Mouse (Mus musculus) hindbrain, embryonic 15.5 days (tissue): Measurements from ENCODE around the gene Tldc1. TPM values are rescaled to one million over a fixed set of nuclear protein-coding genes. Genes with fewer than 3 reads are reported as not detected.

Experiments
- ATAC-seq: fragments of 200-750 bp; cut with Nextera tagmentation; 2 replicates; pipeline ENCODE4 v1.8.0; 2017; ENCODE audit warnings: low read depth, moderate number of reproducible peaks, moderate TSS enrichment; ENCODE audit not compliant: low FRiP score
- H3K27ac ChIP-seq: fragments of 300-500 bp; sonication (generic); replicated peaks from 2 replicates; pipeline ENCODE4 v1.5.1; 2015; ENCODE audit warnings: mild to moderate bottlenecking, inconsistent platforms
- H3K27me3 ChIP-seq: fragments of 300-500 bp; sonication (generic); 2 replicates; pipeline ENCODE4 v1.6.1; 2015; ENCODE audit warnings: control low read depth, inconsistent platforms
- H3K36me3 ChIP-seq: fragments of 300-500 bp; sonication (generic); 2 replicates; pipeline ENCODE4 v1.6.1; 2015; ENCODE audit warnings: control low read depth, inconsistent platforms
- H3K4me1 ChIP-seq: fragments of 300-500 bp; sonication (generic); replicated peaks from 2 replicates; pipeline ENCODE4 v1.6.1; 2015; ENCODE audit warnings: control low read depth, inconsistent platforms
- H3K4me2 ChIP-seq: fragments of 300-500 bp; sonication (generic); 2 replicates; pipeline ENCODE4 v1.6.1; 2015; ENCODE audit warnings: moderate library complexity, mild to moderate bottlenecking, inconsistent platforms
- H3K4me3 ChIP-seq: fragments of 300-500 bp; sonication (generic); 2 replicates; pipeline ENCODE4 v1.5.1; 2015; ENCODE audit warnings: mild to moderate bottlenecking, inconsistent platforms
- H3K9ac ChIP-seq: fragments of 300-500 bp; sonication (generic); 2 replicates; pipeline ENCODE4 v1.6.1; 2015; ENCODE audit warnings: inconsistent platforms
- H3K9me3 ChIP-seq: fragments of 300-500 bp; sonication (generic); 2 replicates; pipeline ENCODE4 v1.6.1; 2016; ENCODE audit warnings: control low read depth, inconsistent platforms
- WGBS: fragments of 180-500 bp; shearing (Covaris S2); methylation state at CpG from one replicate; pipeline ENCODE4 v1.1.7; 2015; 5-methylcytosine and 5-hydroxymethylcytosine counted together
- polyA plus RNA-seq: library from polyadenylated mRNA; unstranded; fragments of >200 nt; fragmentation: Nextera tagmentation; extraction: Ambion mirVana; gene quantifications from 2 replicates; pipeline ENCODE4 v1.2.1, GENCODE M21; 2015

The Tldc1 gene
- polyA plus RNA-seq, 1 experiment from 2014 or later, result 13.2 TPM

GRCm38 (mm10) chr8:119732072-119732471 lies 46.1 kb downstream of the Tldc1 start:
- H3K36me3 ChIP-seq, result no peaks in the 10 kb centered on the region
- WGBS, result 74% methylated on average over 13 of the region's 13 CpGs
- H3K9me3 ChIP-seq, result no peaks in the 10 kb centered on the region
- H3K27me3 ChIP-seq, result no peaks in the 10 kb centered on the region
- ATAC-seq, result no peak
- H3K27ac ChIP-seq, result no peak overlapping the region
- H3K9ac ChIP-seq, result no peak overlapping the region
- no peak overlapping the region for H3K4me3 ChIP-seq
- H3K4me2 ChIP-seq, result no peak overlapping the region
- H3K4me1 ChIP-seq, result no peaks in the 10 kb centered on the region

GRCm38 (mm10) chr8:119728351-119728895 lies 49.8 kb downstream of the Tldc1 start:
- Histone ChIP-seq H3K4me1 (no peaks in the 10 kb centered on the region), H3K9me3 (no peaks in the 10 kb centered on the region), H3K27ac (no peak overlapping the region), H3K36me3 (no peaks in the 10 kb centered on the region), H3K27me3 (no peaks in the 10 kb centered on the region), H3K9ac (no peak overlapping the region), H3K4me2 (no peak overlapping the region), H3K4me3 (no peak overlapping the region)
- no peak for ATAC-seq
- 88% methylated on average over 8 of the region's 8 CpGs for WGBS

GRCm38 (mm10) chr8:119727093-119727492 lies 51.1 kb downstream of the Tldc1 start:
- no peaks in the 10 kb centered on the region for H3K4me1 ChIP-seq
- no peak overlapping the region for H3K9ac ChIP-seq
- no peak for ATAC-seq
- no peaks in the 10 kb centered on the region for H3K9me3 ChIP-seq
- H3K4me3 ChIP-seq, result no peak overlapping the region
- no peaks in the 10 kb centered on the region for H3K36me3 ChIP-seq
- H3K27me3 ChIP-seq, result no peaks in the 10 kb centered on the region
- H3K27ac ChIP-seq, result no peak overlapping the region
- H3K4me2 ChIP-seq, result no peak overlapping the region
- WGBS, result 91% methylated on average over 8 of the region's 8 CpGs

GRCm38 (mm10) chr8:119724596-119724995 lies 53.6 kb downstream of the Tldc1 start:
- no peak for ATAC-seq
- Histone ChIP-seq H3K27ac (no peak overlapping the region), H3K36me3 (no peaks in the 10 kb centered on the region), H3K4me3 (no peak overlapping the region), H3K9ac (no peak overlapping the region), H3K27me3 (no peaks in the 10 kb centered on the region), H3K9me3 (no peaks in the 10 kb centered on the region), H3K4me1 (no peaks in the 10 kb centered on the region), H3K4me2 (no peak overlapping the region)
- WGBS, result 85% methylated on average over 6 of the region's 6 CpGs

- no peak for ATAC-seq
- no peaks in the 10 kb centered on the region; the same call in 1 of the 2 replicates for H3K4me1 ChIP-seq
- H3K9me3 ChIP-seq, result no peaks in the 10 kb centered on the region
- H3K27ac ChIP-seq, result no peak overlapping the region
- no peaks in the 10 kb centered on the region for H3K36me3 ChIP-seq
- WGBS, result 78% methylated on average over 4 of the region's 4 CpGs
- no peak overlapping the region for H3K4me3 ChIP-seq
- H3K4me2 ChIP-seq, result no peak overlapping the region
- H3K9ac ChIP-seq, result no peak overlapping the region
- no peaks in the 10 kb centered on the region for H3K27me3 ChIP-seq
Measured at GRCm38 (mm10) chr8:119723676-119724075, 54.5 kb downstream of the Tldc1 start.

- no peaks in the 10 kb centered on the region for H3K36me3 ChIP-seq
- H3K9me3 ChIP-seq, result no peaks in the 10 kb centered on the region
- no peak overlapping the region for H3K4me2 ChIP-seq
- H3K4me1 ChIP-seq, result no peaks in the 10 kb centered on the region; the same call in 1 of the 2 replicates
- no peaks in the 10 kb centered on the region for H3K27me3 ChIP-seq
- ATAC-seq, result no peak
- no peak overlapping the region for H3K9ac ChIP-seq
- H3K27ac ChIP-seq, result no peak overlapping the region
- no peak overlapping the region for H3K4me3 ChIP-seq
- WGBS, result 53% methylated on average over 6 of the region's 6 CpGs
Measured at GRCm38 (mm10) chr8:119722348-119722747, 55.9 kb downstream of the Tldc1 start.

GRCm38 (mm10) chr8:119719011-119719501 lies 59.2 kb downstream of the Tldc1 start:
- H3K4me2 ChIP-seq, result no peak overlapping the region
- H3K27me3 ChIP-seq, result no peaks in the 10 kb centered on the region
- H3K4me1 ChIP-seq, result peaks cover 2% of the 10 kb centered on the region; the same call in 1 of the 2 replicates
- H3K9me3 ChIP-seq, result no peaks in the 10 kb centered on the region
- no peak overlapping the region for H3K27ac ChIP-seq
- H3K4me3 ChIP-seq, result no peak overlapping the region
- H3K36me3 ChIP-seq, result no peaks in the 10 kb centered on the region
- ATAC-seq, result no peak
- no peak overlapping the region for H3K9ac ChIP-seq
- 40% methylated on average over 12 of the region's 12 CpGs for WGBS

- Histone ChIP-seq H3K4me3 (no peak overlapping the region), H3K9ac (no peak overlapping the region), H3K4me1 (peaks cover 2% of the 10 kb centered on the region; the same call in 1 of the 2 replicates), H3K27me3 (no peaks in the 10 kb centered on the region), H3K36me3 (no peaks in the 10 kb centered on the region), H3K9me3 (no peaks in the 10 kb centered on the region), H3K4me2 (no peak overlapping the region), H3K27ac (no peak overlapping the region)
- ATAC-seq, result no peak
- 62% methylated on average over 9 of the region's 9 CpGs for WGBS
Measured at GRCm38 (mm10) chr8:119717765-119718164, 60.5 kb downstream of the Tldc1 start.

- Histone ChIP-seq H3K4me2 (no peak overlapping the region), H3K27me3 (no peaks in the 10 kb centered on the region), H3K9me3 (no peaks in the 10 kb centered on the region), H3K27ac (no peak overlapping the region), H3K36me3 (no peaks in the 10 kb centered on the region), H3K4me3 (no peak overlapping the region), H3K9ac (no peak overlapping the region), H3K4me1 (peaks cover 2% of the 10 kb centered on the region; the same call in 1 of the 2 replicates)
- ATAC-seq, result no peak
Measured at GRCm38 (mm10) chr8:119716730-119717299, 61.4 kb downstream of the Tldc1 start.

- no peak overlapping the region for H3K4me3 ChIP-seq
- WGBS, result 72% methylated on average over 12 of the region's 12 CpGs
- H3K36me3 ChIP-seq, result no peaks in the 10 kb centered on the region
- no peak overlapping the region for H3K27ac ChIP-seq
- no peaks in the 10 kb centered on the region for H3K9me3 ChIP-seq
- H3K9ac ChIP-seq, result no peak overlapping the region
- no peaks in the 10 kb centered on the region for H3K27me3 ChIP-seq
- H3K4me1 ChIP-seq, result peaks cover 2% of the 10 kb centered on the region; the same call in 1 of the 2 replicates
- no peak for ATAC-seq
- no peak overlapping the region for H3K4me2 ChIP-seq
Measured at GRCm38 (mm10) chr8:119715221-119715620, 63.0 kb downstream of the Tldc1 start.

GRCm38 (mm10) chr8:119713421-119713820 lies 64.8 kb downstream of the Tldc1 start:
- Histone ChIP-seq H3K4me1 (peaks cover 10% of the 10 kb centered on the region; the same call in 1 of the 2 replicates), H3K4me3 (no peak overlapping the region), H3K36me3 (no peaks in the 10 kb centered on the region), H3K27ac (no peak overlapping the region), H3K9me3 (no peaks in the 10 kb centered on the region), H3K9ac (no peak overlapping the region), H3K4me2 (no peak overlapping the region), H3K27me3 (no peaks in the 10 kb centered on the region)
- 79% methylated on average over 5 of the region's 5 CpGs for WGBS
- ATAC-seq, result no peak

- no peaks in the 10 kb centered on the region for H3K9me3 ChIP-seq
- no peaks in the 10 kb centered on the region for H3K27me3 ChIP-seq
- H3K4me2 ChIP-seq, result no peak overlapping the region
- H3K27ac ChIP-seq, result no peak overlapping the region
- no peak overlapping the region for H3K9ac ChIP-seq
- H3K36me3 ChIP-seq, result no peaks in the 10 kb centered on the region
- H3K4me3 ChIP-seq, result no peak overlapping the region
- ATAC-seq, result no peak
- 76% methylated on average over 6 of the region's 6 CpGs for WGBS
- H3K4me1 ChIP-seq, result peaks cover 10% of the 10 kb centered on the region; the same call in 1 of the 2 replicates
Measured at GRCm38 (mm10) chr8:119712226-119712625, 66.0 kb downstream of the Tldc1 start.
